Mouse (Mus musculus) thymus, adult 18-20 months (tissue): ENCODE data around the gene Nipsnap2.
"Not testable (repeated sequence)": the region's sequence is repeated elsewhere in the genome, so short reads cannot be mapped to it uniquely, and the experiment has no call there.

Experiments used
- DNase-seq, 2 experiments: peaks; one replicate each; pipeline ENCODE4 v3.0.0; 2022; ENCODE audit warnings: mixed read lengths in 2 of 2

The Nipsnap2 gene

DNA sequence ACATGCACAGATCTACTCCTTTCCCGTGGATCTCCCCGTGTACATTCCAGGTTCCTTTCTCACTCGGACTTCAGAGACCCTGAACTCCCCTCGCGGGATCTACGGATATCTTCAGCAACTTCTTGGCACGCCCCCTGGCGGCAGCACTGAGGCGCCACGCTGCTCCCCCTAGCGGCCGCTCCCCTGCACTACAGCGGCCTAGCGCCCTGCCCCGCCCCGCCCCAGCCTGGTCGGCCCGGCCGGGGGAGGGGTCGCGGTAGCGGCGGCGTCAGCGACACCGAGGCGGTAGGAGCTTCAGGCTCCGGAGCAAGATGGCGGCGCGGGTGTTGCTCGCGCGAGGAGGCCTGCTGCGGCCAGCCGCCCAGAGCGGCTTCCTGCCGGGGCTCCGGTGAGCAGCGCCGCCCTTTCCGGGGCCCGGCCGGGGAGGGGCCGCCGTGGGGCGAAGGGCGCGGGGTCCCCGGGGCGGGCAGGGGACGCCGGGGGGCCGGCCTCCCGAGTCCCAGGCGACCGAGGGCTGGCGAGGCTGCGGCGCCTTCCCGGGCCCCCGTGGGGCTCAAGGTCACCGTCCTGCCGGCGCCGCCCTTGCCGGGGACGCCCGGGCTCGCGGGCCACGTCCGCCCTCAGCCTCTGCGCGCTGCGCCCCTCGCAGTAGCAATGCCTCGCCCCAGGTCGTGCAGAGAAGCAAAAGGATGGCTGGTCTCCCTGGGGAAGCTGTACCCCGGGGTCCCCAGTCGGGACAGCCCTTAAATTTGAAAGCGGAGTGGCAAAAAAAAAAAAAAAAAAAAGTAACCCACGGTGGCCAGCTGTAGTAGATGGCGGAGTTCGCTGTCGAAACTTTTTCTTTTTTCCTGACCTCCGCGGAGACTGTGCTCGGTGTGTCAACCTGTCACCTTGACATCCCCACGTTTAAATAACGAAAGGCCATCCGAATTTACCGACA lies at the start of gene Nipsnap2:
Gene Nipsnap2 (plus strand): TSS at position 230 of the 940 bp plus-strand sequence.
- peak; percentile 83 to 85 for DNase-seq

DNA sequence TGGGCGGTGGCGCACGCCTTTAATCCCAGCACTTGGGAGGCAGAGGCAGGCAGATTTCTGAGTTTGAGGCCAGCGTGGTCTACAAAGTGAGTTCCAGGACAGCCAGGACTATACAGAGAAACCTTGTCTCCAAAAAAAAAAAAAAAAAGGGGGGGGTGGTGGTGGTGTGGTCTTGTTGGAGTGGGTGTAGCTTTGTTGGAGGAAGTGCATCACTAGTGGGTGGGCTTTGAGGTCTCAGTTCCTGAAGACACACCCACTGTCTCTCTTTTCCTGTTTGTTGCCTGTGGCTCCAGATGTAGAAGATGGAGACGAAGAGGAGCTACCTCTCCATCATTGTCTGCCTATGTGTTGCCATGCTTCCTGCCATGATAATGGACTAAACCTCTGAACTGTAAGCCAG lies 39.7 kb upstream of the Nipsnap2 start:
- not testable (repeated sequence) for DNase-seq

GRCm38 (mm10) chr5:129687621-129688020 lies 37.2 kb upstream of the Nipsnap2 start:
- no peak for DNase-seq

DNA sequence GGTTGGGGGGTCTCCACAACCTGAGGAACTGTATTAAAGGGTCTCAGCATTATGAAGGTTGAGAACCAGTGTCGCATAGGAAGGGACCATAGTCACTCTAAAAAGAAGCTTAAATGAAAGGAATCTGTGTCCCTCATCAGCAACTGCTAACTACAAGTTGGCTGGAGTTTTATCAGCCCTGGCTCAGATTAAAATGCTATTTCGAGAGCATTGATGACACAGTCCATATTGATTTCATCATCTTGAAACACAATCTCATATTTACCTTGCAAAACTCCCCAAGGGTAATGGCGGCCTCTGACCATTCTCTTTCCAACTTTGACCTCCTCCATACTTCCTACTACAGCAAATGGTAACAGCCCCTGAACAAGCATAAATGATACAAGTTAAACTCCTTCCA lies 34.3 kb upstream of the Nipsnap2 start:
- no peak for DNase-seq

DNA sequence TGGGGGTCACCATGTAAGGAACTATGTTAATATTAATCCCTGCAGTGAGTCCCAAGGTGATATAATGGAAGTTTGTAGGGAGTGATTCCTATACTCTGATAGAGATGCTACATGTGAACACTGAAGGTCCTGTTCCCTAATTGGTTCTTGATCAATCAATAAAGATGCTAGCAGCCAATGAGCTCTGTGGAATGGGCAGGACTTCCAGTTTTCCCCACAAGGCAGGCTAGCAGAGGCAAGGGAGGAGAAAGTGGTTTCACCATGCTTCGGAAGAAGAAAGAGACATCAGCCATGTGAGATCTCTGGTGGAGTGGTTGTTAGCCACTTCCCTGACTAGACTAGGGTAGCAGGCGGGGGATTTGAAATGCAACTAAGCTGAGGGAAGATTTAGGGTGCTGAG lies 24.4 kb upstream of the Nipsnap2 start:
- no peak for DNase-seq

DNA sequence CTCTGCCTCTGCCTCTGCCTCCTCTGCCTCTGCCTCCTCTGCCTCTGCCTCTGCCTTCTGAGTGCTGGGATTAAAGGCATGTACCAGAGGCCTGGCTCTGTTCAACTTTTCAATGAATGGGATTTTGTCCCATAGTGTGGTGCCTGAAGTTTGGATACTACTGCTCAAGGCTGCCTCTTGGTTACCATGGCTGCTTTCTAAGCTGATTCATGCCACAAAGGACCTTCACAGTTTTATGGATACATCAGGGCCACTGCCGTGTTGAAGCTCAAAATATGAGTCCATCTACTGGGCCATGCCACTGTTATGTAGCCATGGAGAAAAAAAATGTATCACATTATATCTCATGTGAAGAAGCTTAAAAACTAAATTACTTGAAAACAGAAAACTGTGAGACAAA lies 23.2 kb upstream of the Nipsnap2 start:
- no peak for DNase-seq

DNA sequence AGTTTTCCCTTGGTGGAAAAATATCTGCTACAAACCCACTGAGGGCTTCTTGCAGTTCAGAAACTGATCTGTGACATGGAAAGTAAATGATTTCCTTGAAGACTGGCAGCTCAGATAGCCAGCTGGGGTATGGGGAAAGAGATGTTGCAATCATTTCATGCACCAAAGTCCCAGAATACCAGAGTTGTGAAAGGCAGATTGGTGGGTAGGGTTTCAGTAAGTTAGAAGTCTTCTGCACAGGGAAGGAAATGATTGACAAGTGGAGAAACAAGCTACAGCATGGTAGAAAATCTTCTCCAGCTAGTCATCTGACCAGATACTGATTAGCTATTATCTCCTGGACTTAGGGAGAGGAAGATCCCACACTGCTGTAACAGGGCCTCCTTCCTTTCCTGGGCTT lies 21.5 kb upstream of the Nipsnap2 start:
- no peak for DNase-seq

- no peak for DNase-seq
These were observed 16.5 kb upstream of the Nipsnap2 start, which contains the start of gene Sept14 for GRCm38 (mm10) chr5:129708412-129708811. Gene Sept14 (minus strand): TSS chr5:129708512.

DNA sequence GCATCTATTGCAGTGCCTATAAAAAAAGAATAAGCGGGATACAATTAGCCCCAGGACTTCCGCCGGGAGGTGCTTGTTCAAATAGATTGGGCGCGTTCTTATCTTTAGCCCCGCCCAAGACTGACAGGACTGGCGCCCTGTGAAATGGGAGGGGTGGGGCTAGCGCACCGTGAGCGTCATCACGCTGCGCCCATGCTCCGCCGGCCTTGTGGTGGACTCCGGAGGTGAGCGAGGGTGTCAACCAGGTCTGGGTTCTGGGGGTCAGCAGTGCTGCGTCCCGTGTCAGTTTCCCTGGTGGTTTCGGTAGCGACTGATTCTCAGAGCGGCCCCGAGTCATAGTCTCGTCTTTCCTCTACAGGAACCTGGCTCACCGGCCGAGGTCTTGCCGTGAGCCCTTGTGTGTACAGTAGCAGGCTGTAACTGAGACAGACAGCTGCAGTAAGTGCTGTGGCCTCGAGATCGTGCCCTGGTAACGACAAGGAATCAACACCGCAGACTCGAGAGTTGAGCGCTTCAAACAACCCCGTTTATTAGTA lies 9.5 kb upstream of the Nipsnap2 start, which contains the start of gene Mrps17:
Gene Mrps17 (plus strand): TSS at position 172 of the 536 bp plus-strand sequence.
- peak; percentile 79 to 89 for DNase-seq

DNA sequence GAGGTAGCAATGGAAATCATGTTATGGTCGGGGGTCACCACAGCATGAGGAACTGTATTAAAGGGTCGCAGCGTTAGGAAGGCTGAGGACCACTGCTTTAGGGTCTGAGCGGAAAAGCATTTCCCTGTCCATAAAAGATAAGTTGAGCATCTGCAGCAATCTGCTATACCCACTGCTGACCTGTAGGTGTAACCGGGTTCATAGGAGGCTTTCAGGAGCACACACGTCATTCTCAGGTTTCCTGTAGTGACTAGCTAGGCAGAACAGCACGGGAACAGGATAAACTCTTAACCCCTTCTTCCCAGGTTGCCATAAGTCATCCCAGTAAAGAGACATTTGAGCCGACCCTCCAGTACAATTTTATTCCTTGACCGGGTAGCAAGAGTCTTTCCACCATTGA lies 7.8 kb upstream of the Nipsnap2 start:
- DNase-seq = no peak

DNA sequence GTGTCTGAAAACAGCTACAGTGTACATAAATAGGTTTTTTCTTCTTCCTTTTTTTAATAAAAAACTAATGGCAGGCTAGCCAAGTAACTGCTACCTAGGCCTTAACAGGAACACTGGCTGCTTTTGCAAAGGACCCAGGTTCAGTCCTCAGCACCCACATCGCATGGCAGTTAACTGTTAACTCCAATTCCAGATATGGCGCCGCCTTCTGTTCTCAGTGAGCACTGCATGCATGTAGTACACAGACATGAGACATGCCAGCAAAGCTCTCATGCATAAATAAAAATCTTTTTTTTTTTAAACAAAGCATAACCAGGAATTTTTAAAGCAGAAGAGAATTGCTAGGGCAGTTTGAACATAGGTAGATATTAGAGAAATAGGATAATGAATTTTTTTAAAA lies 4.7 kb upstream of the Nipsnap2 start:
- DNase-seq = no peak

- DNase-seq = no peak
These were observed 595 bp upstream of the Nipsnap2 start for GRCm38 (mm10) chr5:129724268-129724667.

DNA sequence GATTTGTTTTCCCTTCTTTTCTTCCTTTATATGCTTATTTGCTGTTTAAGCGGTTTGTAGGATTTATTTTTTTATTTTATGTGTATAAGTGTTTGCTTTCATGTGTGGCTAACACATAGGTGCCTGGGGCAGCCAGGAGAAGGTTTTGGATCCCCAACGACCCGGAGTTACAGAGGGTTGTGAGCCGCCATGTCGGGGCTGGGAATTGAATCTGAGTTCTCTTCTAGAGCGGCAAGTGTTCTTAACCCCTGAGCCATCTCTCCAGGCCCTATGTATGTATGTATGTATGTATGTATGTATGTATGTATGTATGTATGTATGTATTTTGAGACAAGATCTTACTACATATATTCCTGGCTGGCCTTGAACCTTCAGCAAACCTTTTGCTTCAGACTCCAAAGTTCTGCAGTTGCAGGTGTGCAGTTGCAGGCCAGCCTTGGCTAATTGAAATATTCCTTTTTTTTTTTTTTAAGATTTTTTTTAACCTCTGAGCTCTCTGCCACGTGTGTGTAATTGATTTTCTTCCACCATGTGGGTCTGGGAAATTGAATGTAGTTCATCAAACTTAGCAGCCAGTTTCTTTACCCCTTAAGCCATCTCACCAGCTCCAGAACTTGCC lies 1.0 kb downstream of the Nipsnap2 start:
- DNase-seq = no peak

DNA sequence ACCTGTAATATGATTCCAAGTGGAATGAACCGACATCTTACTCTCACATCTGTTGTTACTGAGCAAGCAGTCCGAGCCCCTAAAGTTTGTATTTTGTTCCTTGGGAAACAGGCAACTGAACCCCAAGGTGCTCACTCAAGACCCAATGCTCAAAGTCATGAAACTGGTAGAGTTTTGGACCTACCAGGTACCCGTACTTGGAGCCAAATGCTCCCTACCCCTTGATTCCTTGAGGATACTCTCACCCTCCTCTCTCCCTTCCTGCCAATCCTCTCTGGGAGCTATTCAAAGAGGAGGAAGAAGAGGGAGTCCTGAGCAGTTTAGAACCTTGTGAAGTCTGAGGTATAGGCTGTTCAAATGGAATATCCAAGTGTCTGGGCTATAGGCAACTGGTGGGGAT lies 1.9 kb downstream of the Nipsnap2 start:
- no peak for DNase-seq

DNA sequence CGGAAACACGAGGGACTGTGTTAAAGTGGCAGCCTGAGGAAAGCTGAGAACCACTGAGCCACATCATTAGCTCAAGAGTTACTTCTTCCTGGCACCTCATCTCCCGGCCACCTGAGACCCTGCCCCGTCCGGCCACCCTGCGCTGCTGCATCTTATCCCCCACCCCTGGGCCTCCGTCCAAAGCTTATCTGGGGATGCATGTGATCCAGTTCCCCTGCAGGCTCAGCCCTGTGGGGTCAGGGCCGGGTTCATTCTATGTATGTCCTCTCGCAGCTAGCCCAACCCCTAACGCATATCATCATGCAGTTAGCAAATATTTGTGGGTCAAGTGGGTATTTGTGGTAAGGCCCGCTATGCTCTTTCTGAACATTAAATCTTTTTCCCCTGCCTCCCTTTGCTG lies 4.4 kb downstream of the Nipsnap2 start:
- no peak for DNase-seq

- DNase-seq = no peak
These were observed 5.5 kb downstream of the Nipsnap2 start for GRCm38 (mm10) chr5:129730344-129730743.

- no peak for DNase-seq
These were observed 6.2 kb downstream of the Nipsnap2 start for GRCm38 (mm10) chr5:129731021-129731420.

DNA sequence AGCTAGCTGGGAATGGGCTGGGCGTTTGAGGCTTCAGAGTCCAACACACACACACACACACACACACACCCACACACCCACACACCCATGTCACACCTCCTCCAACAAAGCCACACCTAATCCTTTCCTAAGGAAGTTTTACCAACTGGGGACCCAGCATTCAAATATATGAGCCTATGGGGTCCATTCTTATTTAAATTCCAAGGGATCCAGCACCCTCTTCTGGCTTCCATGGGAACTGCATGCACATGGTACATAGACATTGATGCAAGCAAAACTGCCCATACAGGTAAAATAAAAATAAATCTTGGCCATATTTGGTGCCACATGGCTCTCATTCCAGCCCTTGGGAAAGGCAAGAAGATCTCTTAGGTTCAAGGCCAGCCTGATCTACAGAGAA lies 16.1 kb downstream of the Nipsnap2 start:
- no peak for DNase-seq

GRCm38 (mm10) chr5:129742903-129743488 lies 18.1 kb downstream of the Nipsnap2 start:
- DNase-seq = no peak

- DNase-seq = no peak
These were observed 19.2 kb downstream of the Nipsnap2 start for GRCm38 (mm10) chr5:129744050-129744449.

DNA sequence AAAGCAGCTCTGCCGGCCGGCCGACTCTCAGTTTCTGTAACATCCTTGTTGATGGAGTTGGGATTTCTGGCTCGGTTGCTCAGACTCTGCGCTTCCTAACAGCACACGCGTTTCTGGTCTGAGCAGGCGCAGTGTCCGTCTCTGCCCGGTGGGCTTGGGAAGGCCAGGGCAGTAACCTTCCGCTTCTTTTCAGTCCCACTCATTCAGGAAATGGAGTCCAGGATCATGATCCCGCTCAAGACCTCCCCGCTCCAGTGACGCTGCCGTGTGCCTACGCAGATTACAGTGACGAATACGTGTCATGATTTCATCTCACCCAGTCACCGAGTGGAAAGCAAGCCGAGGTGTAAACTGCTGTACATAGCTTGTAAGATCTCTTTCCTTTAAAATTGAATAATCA lies 32.0 kb downstream of the Nipsnap2 start:
- no peak for DNase-seq

- DNase-seq = no peak
These were observed 35.1 kb downstream of the Nipsnap2 start for GRCm38 (mm10) chr5:129759929-129760480.
